Mouse (Mus musculus) forebrain, embryonic 11.5 days (tissue): ENCODE data around the gene Piezo1. TPM values are rescaled to one million over a fixed set of nuclear protein-coding genes. Genes with fewer than 3 reads are reported as not detected.

Experiments used
- ATAC-seq: fragments of 200-750 bp; cut with Nextera tagmentation; replicated peaks from 2 replicates; pipeline ENCODE4 v1.8.0; 2017; ENCODE audit warnings: moderate TSS enrichment; ENCODE audit not compliant: low FRiP score
- DNase-seq: peaks from one replicate; pipeline ENCODE4 v3.0.0-alpha.2; 2017; ENCODE audit warnings: low spot score
- H3K27ac ChIP-seq: fragments of 300-500 bp; sonication (generic); 2 replicates; pipeline ENCODE4 v1.5.1; 2014; ENCODE audit warnings: low read depth, low read length
- H3K27me3 ChIP-seq: fragments of 300-500 bp; sonication (generic); 2 replicates; pipeline ENCODE4 v1.6.1; 2014; ENCODE audit warnings: mild to moderate bottlenecking, low read length, mixed read lengths; ENCODE audit not compliant: control insufficient read depth, insufficient read depth
- H3K36me3 ChIP-seq: fragments of 300-500 bp; sonication (generic); 2 replicates; pipeline ENCODE4 v1.6.1; 2014; ENCODE audit warnings: mild to moderate bottlenecking, low read length, moderate library complexity, mixed read lengths; ENCODE audit not compliant: control insufficient read depth, insufficient read depth
- H3K4me1 ChIP-seq: fragments of 300-500 bp; sonication (generic); replicated peaks from 2 replicates; pipeline ENCODE4 v1.6.1; 2014; ENCODE audit warnings: low read length, mixed read lengths; ENCODE audit not compliant: control insufficient read depth, insufficient read depth
- H3K4me2 ChIP-seq: fragments of 300-500 bp; sonication (generic); 2 replicates; pipeline ENCODE4 v1.6.1; 2014; ENCODE audit warnings: low read depth, mild to moderate bottlenecking, low read length, moderate library complexity, mixed read lengths; ENCODE audit not compliant: severe bottlenecking
- H3K4me3 ChIP-seq: fragments of 300-500 bp; sonication (generic); 2 replicates; pipeline ENCODE4 v1.5.1; 2014; ENCODE audit warnings: low read depth, low read length
- H3K9ac ChIP-seq: fragments of 300-500 bp; sonication (generic); 2 replicates; pipeline ENCODE4 v1.6.1; 2014; ENCODE audit warnings: low read length
- H3K9me3 ChIP-seq: fragments of 300-500 bp; sonication (generic); 2 replicates; pipeline ENCODE4 v1.6.1; 2016; ENCODE audit warnings: low read length, mixed read lengths; ENCODE audit not compliant: control insufficient read depth
- WGBS: fragments of 180-500 bp; shearing (Covaris S2); extraction: QIAGEN DNeasy Blood & Tissue Kit; methylation state at CpG from one replicate; pipeline ENCODE4 v1.1.7; 2014; 5-methylcytosine and 5-hydroxymethylcytosine counted together
- microRNA-seq: library from miRNA; unstranded; fragments of <30 nt; microRNA quantifications from one replicate; pipeline ENCODE4, GENCODE M21; 2016; ENCODE audit not compliant: insufficient number of aligned reads
- polyA plus RNA-seq: library from polyadenylated mRNA; unstranded; fragments of >200 nt; fragmentation: Nextera tagmentation; extraction: Ambion mirVana; gene quantifications from 2 replicates; pipeline ENCODE4 v1.2.1, GENCODE M21; 2014

The Piezo1 gene
- polyA plus RNA-seq, 1 experiment from 2014 or later: 5.8 TPM

DNA sequence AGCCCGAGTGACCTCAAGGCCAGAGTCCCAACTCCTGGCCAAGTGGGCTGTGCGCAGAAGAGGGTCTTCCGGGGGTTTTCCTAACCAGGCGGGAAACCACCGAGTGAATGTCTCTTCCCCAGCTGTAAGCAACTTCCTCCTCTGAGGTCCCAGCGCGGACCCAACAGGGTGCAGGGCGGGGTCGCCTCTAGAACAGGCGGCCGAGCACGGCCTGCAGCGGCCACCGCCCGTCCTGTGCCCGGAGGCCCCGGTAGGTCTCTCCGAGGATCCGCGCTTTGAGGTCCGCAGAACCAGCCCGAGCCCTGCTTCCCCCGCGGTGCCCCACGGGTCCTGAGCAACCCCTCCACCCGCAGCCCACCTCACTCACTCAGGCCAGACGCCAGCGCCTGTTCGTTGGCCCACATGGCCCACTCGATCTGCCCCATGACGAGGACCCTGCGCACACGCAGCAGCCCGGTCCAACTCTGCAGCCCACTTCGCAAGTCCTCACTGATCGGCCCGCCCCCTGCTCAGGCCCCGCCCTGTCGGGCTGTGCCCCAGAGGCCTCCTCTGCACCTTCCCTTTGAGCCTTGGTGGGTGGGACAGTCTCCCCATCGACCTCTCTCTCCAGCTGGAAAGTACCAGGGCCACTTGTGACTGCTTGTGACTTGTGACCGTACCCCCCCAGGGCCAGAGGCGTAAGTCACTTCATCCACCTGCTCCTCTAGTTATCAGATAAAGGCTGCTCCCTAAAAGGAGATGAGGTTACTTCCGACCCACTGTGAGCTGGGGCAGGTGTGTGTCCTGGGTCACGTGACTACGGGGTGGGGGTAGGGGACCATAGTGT, 118.5 kb downstream of the Piezo1 start, which contains the start of gene Cyba:
Gene Cyba (minus strand): TSS at position 488 of the 826 bp plus-strand sequence.
- Histone ChIP-seq H3K4me3 (peak within 1 kb of the TSS; percentile 34), H3K9ac (peak within 1 kb of the TSS; percentile 66), H3K4me1 (peaks cover 9% of the 10 kb centered on the region; the same call in 1 of the 2 replicates), H3K27ac (no peak within 1 kb of the TSS), H3K27me3 (no peaks in the 10 kb centered on the region), H3K9me3 (no peaks in the 10 kb centered on the region), H3K4me2 (peak within 1 kb of the TSS; percentile 79), H3K36me3 (no peaks in the 10 kb centered on the region; the same call in 1 of the 2 replicates)
- 4% methylated on average over 45 of the region's 45 CpGs for WGBS
- DNase-seq: peak; percentile 77
- peak; percentile 87 for ATAC-seq

Small RNAs within 50 kb of the gene (microRNA-seq; reads per million reads assigned to microRNA genes)
- gene Gm24366: not detected

Other genes starting within 250 kb of the Piezo1 start
- not detected in 2 replicates for gene Trhr2, start 190.6 kb downstream of the Piezo1 start, polyA plus RNA-seq
- gene Zc3h18, start 174.7 kb downstream of the Piezo1 start, polyA plus RNA-seq: 54.8 and 57.4 TPM in 2 replicates
- not detected in 2 replicates for gene Il17c, start 129.3 kb downstream of the Piezo1 start, polyA plus RNA-seq
- 52.3 and 58.2 TPM in 2 replicates for gene Cyba, start 118.4 kb downstream of the Piezo1 start, polyA plus RNA-seq
- 47.4 and 50.3 TPM in 2 replicates for gene Mvd, start 107.9 kb downstream of the Piezo1 start, polyA plus RNA-seq
- gene Snai3, start 90.6 kb downstream of the Piezo1 start, polyA plus RNA-seq: 0.37 TPM in 1 of 2 replicates, not detected in the other
- gene Rnf166, start 75.3 kb downstream of the Piezo1 start, polyA plus RNA-seq: 31.2 and 36.0 TPM in 2 replicates
- gene Ctu2, start 75.2 kb downstream of the Piezo1 start, polyA plus RNA-seq: 75.7 and 84.5 TPM in 2 replicates
- gene Cdt1, start 16.7 kb upstream of the Piezo1 start, polyA plus RNA-seq: 57.9 and 59.6 TPM in 2 replicates
- gene Aprt, start 25.6 kb upstream of the Piezo1 start, polyA plus RNA-seq: 235 and 251 TPM in 2 replicates
- gene Galns, start 60.1 kb upstream of the Piezo1 start, polyA plus RNA-seq: 4.5 and 5.8 TPM in 2 replicates
- 39.3 and 49.9 TPM in 2 replicates for gene Trappc2l, start 60.3 kb upstream of the Piezo1 start, polyA plus RNA-seq
- not detected in 2 replicates for gene Pabpn1l, start 71.4 kb upstream of the Piezo1 start, polyA plus RNA-seq
- 6.0 and 7.0 TPM in 2 replicates for gene Cbfa2t3, start 147.8 kb upstream of the Piezo1 start, polyA plus RNA-seq
- 15.6 and 16.3 TPM in 2 replicates for gene Acsf3, start 224.2 kb upstream of the Piezo1 start, polyA plus RNA-seq